Mouse (Mus musculus) splenic B cell, adult 2 months (primary cell): ENCODE results near the gene Il1rn.
A peak's percentile ranks its signal among the peaks of the same experiment; 100 is the strongest.

Source experiments
- DNase-seq: peaks from one replicate; pipeline ENCODE4 v3.0.0-alpha.2; 2011; ENCODE audit warnings: low read depth, low spot score
- H3K27me3 ChIP-seq: 2 replicates; pipeline ENCODE4 v1.6.1; 2012; ENCODE audit warnings: mild to moderate bottlenecking, low read length, moderate library complexity, mixed read lengths; ENCODE audit not compliant: control insufficient read depth, poor library complexity, insufficient read depth, severe bottlenecking
- H3K36me3 ChIP-seq: 2 replicates; pipeline ENCODE4 v1.6.1; 2012; ENCODE audit warnings: mild to moderate bottlenecking, low read length, moderate library complexity, mixed read lengths; ENCODE audit not compliant: control insufficient read depth, poor library complexity, insufficient read depth, severe bottlenecking

Il1rn gene

GRCm38 (mm10) chr2:24359347-24359746, 22.7 kb downstream of the Il1rn start:
- no peaks in the 10 kb centered on the region for H3K36me3 ChIP-seq
- peak; percentile 56 for DNase-seq
- no peaks in the 10 kb centered on the region for H3K27me3 ChIP-seq

DNA sequence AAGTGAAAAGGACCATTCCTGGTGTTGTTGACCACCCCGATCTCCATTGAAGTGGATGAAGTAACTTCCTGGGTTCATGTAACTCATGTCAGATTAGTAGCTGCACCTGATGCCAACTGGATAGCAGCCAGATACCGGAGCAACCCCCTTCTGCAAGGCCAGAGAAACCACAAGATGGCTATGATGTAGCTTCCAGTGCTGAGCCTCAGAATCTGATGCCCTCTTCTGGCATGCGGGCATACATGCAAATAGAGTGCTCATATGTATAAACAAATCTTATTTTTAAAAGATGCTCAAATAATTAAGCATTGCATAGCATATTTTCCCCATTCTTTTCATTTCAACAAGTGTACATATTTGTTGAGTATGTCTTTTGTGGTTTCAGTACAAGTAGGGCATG, 27.2 kb downstream of the Il1rn start:
- no peaks in the 10 kb centered on the region for H3K36me3 ChIP-seq
- DNase-seq: no peak

DNA sequence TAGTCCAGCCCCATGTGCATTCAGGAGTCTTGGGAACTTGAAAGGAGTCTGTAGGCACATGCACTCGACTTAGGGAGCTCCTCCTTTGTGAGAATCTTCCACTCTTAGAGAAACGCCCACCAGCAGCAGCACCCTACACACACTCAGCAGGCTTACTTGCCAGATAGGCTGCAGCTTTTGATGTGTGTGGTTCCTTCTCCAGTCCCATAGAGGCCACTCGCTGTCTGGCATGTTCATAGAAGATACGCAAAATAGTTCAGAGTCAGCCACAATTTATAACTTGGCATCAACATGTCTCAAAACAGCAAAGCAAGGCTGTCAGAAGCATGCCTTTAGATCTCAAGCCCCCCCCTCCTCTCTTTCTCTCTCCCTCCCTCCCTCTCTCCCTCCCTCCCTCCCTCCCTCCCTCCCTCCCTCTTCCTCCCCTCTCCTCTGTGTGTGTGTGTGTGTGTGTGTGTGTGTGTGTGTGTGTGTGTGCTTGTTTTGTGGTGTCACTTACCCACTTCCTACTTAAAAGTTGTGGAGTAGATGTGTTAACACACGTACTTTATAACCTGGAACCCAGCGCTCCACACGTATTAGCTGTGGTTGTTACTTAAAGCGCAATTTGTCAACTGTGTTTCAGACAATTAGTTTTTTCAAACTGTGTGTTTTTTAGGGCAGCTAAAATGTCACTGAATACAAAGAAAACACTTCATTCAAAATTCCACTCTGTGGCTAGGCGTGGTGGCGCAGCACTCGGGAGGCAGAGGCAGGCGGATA, 29.7 kb downstream of the Il1rn start:
- Histone ChIP-seq H3K27me3 (no peaks in the 10 kb centered on the region; the same call in 1 of the 2 replicates), H3K36me3 (no peaks in the 10 kb centered on the region)
- DNase-seq: no peak

More for the DNA sequence above, 27.2 kb downstream of the Il1rn start:
- no peaks in the 10 kb centered on the region; the same call in 1 of the 2 replicates for H3K27me3 ChIP-seq

DNA sequence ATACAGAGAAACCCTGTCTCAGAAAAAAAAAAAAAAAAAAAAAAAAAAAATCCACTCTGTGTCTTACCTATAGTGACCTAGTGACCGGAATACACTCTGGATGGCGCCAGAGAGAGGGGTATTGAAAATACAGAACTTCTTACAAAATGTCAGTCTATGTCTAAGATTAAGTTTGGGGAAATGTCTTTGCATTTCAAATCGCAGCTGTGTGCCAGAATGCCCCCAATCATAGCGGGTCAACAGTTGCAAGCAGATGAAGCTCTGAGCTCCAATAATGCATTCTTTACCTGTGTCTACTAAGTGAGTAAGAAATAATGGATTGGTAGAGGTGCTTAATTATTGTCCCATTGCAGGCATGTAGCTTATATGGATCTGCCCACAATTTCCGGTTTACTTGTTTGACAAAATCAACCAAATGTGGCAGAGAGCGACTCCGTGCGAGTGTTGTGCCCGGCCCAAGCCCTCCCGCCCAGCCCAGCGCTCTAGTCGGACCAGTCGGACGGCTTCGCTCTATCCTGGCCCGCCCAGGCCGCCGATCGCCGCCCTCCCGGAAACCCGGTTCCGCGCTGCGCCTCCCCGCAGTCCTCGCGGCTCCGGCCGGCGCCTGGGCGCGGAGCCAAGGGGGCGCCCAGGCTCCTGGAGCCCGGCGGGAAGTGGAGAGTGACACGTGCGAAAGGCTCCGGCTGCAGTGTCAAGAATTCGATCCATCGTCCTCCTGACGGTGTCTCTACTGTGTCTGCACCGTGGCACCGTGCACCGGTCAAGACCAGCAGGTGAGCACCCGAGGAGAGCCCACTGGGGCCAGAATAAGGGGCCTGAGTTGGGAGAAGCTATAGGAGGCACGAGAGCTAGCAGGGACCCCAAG, 30.6 kb downstream of the Il1rn start, which contains the start of gene Psd4:
Psd4 (plus strand) TSS at position 551 of the 865 bp plus-strand sequence.
- DNase-seq: peak; percentile 81
- no peaks in the 10 kb centered on the region; the same call in 1 of the 2 replicates for H3K27me3 ChIP-seq
- H3K36me3 ChIP-seq: no peaks in the 10 kb centered on the region

DNA sequence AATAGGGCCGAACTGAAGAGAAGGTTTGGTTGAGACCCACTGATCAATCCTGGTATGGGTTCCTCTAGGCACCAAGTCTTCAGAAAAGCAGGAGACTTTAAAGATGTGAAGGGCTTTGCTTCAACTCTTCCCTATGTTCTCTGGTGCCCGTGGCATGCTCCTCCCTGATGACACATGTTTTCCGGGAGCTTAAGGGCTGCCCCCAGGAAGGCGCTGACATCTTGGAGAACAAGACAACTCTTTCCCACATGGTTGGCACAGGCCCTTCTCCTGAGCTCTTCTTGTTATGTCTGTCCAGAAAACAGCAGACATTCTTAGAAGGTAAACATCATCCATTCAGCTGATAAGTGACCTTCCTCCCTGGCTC, 31.2 kb downstream of the Il1rn start:
- H3K27me3 ChIP-seq: no peaks in the 10 kb centered on the region; the same call in 1 of the 2 replicates
- H3K36me3 ChIP-seq: no peaks in the 10 kb centered on the region
- no peak for DNase-seq

GRCm38 (mm10) chr2:24378747-24379450, 42.2 kb downstream of the Il1rn start:
- no peaks in the 10 kb centered on the region for H3K36me3 ChIP-seq
- no peak for DNase-seq
- H3K27me3 ChIP-seq: no peaks in the 10 kb centered on the region

- DNase-seq: no peak
- Histone ChIP-seq H3K36me3 (no peaks in the 10 kb centered on the region), H3K27me3 (no peaks in the 10 kb centered on the region)
These were observed 46.0 kb downstream of the Il1rn start for GRCm38 (mm10) chr2:24382456-24383230.

DNA sequence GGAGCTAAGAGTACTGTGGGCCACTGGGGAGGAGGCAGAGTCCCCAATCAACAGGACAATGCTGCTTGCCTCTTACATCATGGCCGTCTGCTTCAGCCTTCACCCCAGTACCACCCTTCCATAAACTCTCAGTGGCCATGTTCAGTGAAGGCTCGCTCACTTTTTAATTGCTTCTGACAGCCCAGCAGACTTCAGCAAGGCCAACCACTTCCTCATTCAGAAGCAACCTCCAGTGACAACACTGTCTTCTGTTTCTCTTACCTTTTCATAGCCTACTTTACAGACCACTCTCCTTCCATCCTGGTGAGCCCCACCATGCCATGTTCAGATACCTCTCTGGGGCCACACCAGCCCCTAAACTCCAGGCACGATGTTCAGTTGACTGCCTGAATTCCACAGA, 47.0 kb downstream of the Il1rn start:
- no peaks in the 10 kb centered on the region for H3K36me3 ChIP-seq
- DNase-seq: peak; percentile 52

GRCm38 (mm10) chr2:24384393-24384792, 47.7 kb downstream of the Il1rn start:
- Histone ChIP-seq H3K27me3 (no peaks in the 10 kb centered on the region), H3K36me3 (no peaks in the 10 kb centered on the region)
- no peak for DNase-seq

More for the DNA sequence above, 47.0 kb downstream of the Il1rn start:
- no peaks in the 10 kb centered on the region for H3K27me3 ChIP-seq

- Histone ChIP-seq H3K36me3 (no peaks in the 10 kb centered on the region), H3K27me3 (no peaks in the 10 kb centered on the region)
- DNase-seq: peak; percentile 77
These were observed 48.7 kb downstream of the Il1rn start for GRCm38 (mm10) chr2:24385111-24385961.

DNA sequence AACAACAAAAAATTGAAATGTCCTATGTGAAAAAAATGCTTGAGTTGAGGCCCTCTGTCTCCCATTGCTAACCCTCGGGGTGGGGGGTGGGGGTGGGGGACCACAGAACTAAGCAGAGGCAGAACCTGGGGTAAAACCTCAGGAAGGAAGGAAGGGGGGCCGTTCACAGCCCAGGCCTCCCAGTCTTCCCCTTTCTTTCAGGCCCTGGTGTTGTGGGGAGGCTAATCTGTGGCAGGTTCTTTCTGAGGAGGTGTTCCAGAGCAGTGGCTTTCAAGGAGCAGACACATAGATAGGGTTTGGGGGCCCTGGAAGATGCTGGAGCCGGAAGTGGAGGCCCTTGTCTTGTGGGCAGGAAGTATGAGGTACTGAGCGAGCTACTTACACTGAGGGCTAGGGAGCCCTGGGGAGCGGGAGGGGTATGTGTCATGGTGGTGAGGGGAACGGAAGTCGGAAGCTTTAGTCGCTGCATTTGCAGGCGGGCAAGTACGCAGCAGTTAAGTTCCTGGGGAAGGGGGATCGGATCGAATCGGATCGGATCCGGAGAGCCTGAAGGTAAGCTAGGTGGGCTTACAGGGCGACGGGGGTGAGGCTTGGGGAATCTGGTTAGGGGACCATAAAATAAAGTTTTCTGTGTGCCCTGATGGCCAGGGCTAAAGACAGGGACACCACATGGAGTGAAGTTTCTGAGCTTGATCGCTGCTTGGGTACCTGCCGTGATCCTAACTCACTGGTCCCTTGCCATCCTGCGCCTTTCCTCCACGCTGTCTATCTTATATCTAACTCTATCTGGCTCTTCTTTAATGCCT, 49.7 kb downstream of the Il1rn start:
- H3K36me3 ChIP-seq: no peaks in the 10 kb centered on the region
- no peaks in the 10 kb centered on the region for H3K27me3 ChIP-seq
- peak; percentile 79 for DNase-seq

DNA sequence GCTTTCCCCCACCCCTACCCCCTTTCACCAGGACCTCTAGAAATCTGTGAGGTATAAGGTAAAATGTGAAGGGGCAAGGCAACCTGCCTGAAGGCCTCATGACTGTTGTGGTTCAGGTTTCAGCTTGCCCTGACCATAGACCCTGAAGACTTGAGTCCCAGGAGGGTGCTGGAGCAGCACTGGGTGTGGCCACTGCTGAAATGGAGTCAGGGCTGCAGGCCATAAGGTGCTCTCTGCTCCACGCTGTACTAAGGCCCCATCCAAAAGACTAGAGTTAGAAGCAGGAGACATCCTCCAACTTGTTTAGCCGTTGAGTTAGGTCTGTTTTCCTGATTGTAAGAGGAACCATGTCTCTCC, 50.3 kb downstream of the Il1rn start:
- peak; percentile 37 for DNase-seq
- Histone ChIP-seq H3K27me3 (no peaks in the 10 kb centered on the region), H3K36me3 (no peaks in the 10 kb centered on the region; the same call in 1 of the 2 replicates)
